Mouse (Mus musculus): ENCODE data around the gene Clec12a.

The Clec12a gene

GRCm38 (mm10) chr6:129374937-129375471, 32.5 kb downstream of the Clec12a start:
- no peak for DNase-seq (ENCODE audit: low spot score in 2 of 2)

GRCm38 (mm10) chr6:129380454-129380853, 38.0 kb downstream of the Clec12a start:
- no peak for DNase-seq (ENCODE audit: low spot score in 2 of 2)

GRCm38 (mm10) chr6:129381736-129382135, 39.2 kb downstream of the Clec12a start:
- DNase-seq (ENCODE audit: low spot score in 2 of 2), result no peak

- no peak for DNase-seq (ENCODE audit: low spot score in 2 of 2)
Measured at GRCm38 (mm10) chr6:129383466-129383865, 41.0 kb downstream of the Clec12a start.

GRCm38 (mm10) chr6:129385000-129385399, 42.5 kb downstream of the Clec12a start:
- no peak for DNase-seq (ENCODE audit: low spot score in 2 of 2)

- DNase-seq (ENCODE audit: low spot score in 2 of 2), result no peak
Measured at GRCm38 (mm10) chr6:129385774-129386173, 43.3 kb downstream of the Clec12a start, which contains the start of gene Clec12b. Gene Clec12b (minus strand): TSS chr6:129385874.

- no peak for DNase-seq (ENCODE audit: low spot score in 2 of 2)
Measured at GRCm38 (mm10) chr6:129393087-129393720, 50.7 kb downstream of the Clec12a start.

- DNase-seq (ENCODE audit: low spot score in 2 of 2), result no peak
Measured at GRCm38 (mm10) chr6:129393732-129394131, 51.2 kb downstream of the Clec12a start.

- no peak for DNase-seq (ENCODE audit: low spot score in 2 of 2)
Measured at GRCm38 (mm10) chr6:129396997-129397396, 54.5 kb downstream of the Clec12a start, which contains the start of gene Clec1b. Gene Clec1b (plus strand): TSS chr6:129397297.

GRCm38 (mm10) chr6:129399945-129400344, 57.5 kb downstream of the Clec12a start:
- DNase-seq (ENCODE audit: low spot score in 2 of 2), result no peak

GRCm38 (mm10) chr6:129402404-129402803, 59.9 kb downstream of the Clec12a start:
- no peak for DNase-seq (ENCODE audit: low spot score in 2 of 2)

GRCm38 (mm10) chr6:129403391-129403790, 60.9 kb downstream of the Clec12a start:
- DNase-seq (ENCODE audit: low spot score in 2 of 2), result no peak

- DNase-seq (ENCODE audit: low spot score in 2 of 2), result no peak
Measured at GRCm38 (mm10) chr6:129405999-129406398, 63.5 kb downstream of the Clec12a start.

- no peak for DNase-seq (ENCODE audit: low spot score in 2 of 2)
Measured at GRCm38 (mm10) chr6:129407324-129407723, 64.8 kb downstream of the Clec12a start.

- DNase-seq (ENCODE audit: low spot score in 2 of 2), result no peak
Measured at GRCm38 (mm10) chr6:129408562-129408961, 66.1 kb downstream of the Clec12a start, which contains the start of gene Clec9a. Gene Clec9a (plus strand): TSS chr6:129408862.

GRCm38 (mm10) chr6:129414177-129414576, 71.7 kb downstream of the Clec12a start:
- DNase-seq (ENCODE audit: low spot score in 2 of 2), result no peak

All from spleen, postnatal 4 days (tissue).